Mouse (Mus musculus) CH12.LX (cell line): ENCODE results near the gene Cmya5. TPM values are rescaled to one million over a fixed set of nuclear protein-coding genes. Genes with fewer than 3 reads are reported as not detected.

ENCODE experiments used
- DNase-seq: peaks from one replicate; pipeline ENCODE4 v3.0.0-alpha.2; 2013; ENCODE audit errors: extremely low read depth
- H3K27ac ChIP-seq: 2 replicates; pipeline ENCODE4 v1.5.1; 2012; ENCODE audit warnings: low read depth, mild to moderate bottlenecking, control low read depth, moderate library complexity; ENCODE audit not compliant: insufficient read depth
- H3K27me3 ChIP-seq: replicated peaks from 2 replicates; pipeline ENCODE3; 2012; ENCODE audit warnings: inconsistent platforms
- H3K36me3 ChIP-seq, 2 experiments: replicated peaks in 1 of 2; 2 replicates each; pipeline versions ENCODE3 to v1.6.1; 2012; ENCODE audit warnings: inconsistent platforms in 1 of 2, low read length in 1 of 2, mild to moderate bottlenecking in 1 of 2, mixed read lengths in 1 of 2, moderate library complexity in 1 of 2; ENCODE audit not compliant: control insufficient read depth in 1 of 2, insufficient read depth in 1 of 2
- H3K4me1 ChIP-seq, 2 experiments: 2 replicates each; pipeline ENCODE4 v1.6.1; 2012; ENCODE audit warnings: inconsistent platforms in 1 of 2, moderate library complexity in 1 of 2; ENCODE audit not compliant: insufficient read depth in 2 of 2, control insufficient read depth in 1 of 2
- H3K4me2 ChIP-seq: 2 replicates; pipeline ENCODE4 v1.6.1; 2012; ENCODE audit warnings: low read depth, mild to moderate bottlenecking, control low read depth; ENCODE audit not compliant: poor library complexity, insufficient read depth, severe bottlenecking
- H3K4me3 ChIP-seq, 3 experiments: fragments of 150-350 bp in 1 of 3; sonication (generic) in 1 of 3; replicated peaks in 1 of 3; 2 replicates each; pipeline versions ENCODE3 to v1.5.1; 2011 to 2012; ENCODE audit warnings: low read depth in 2 of 3, low read length in 2 of 3, mild to moderate bottlenecking in 2 of 3, moderate library complexity in 2 of 3, control low read depth in 1 of 3, improper control_type of control experiment in 1 of 3, inconsistent platforms in 1 of 3, mixed read lengths in 1 of 3; ENCODE audit not compliant: poor library complexity in 1 of 3
- H3K79me2 ChIP-seq: replicated peaks from 2 replicates; pipeline ENCODE4 v1.6.1; 2012; ENCODE audit warnings: mild to moderate bottlenecking, moderate library complexity; ENCODE audit not compliant: control insufficient read depth, poor library complexity, insufficient read depth, severe bottlenecking; ENCODE audit errors: extremely low read depth
- H3K9ac ChIP-seq: 2 replicates; pipeline ENCODE4 v1.6.1; 2012; ENCODE audit warnings: low read depth, mild to moderate bottlenecking, control low read depth, moderate library complexity; ENCODE audit not compliant: insufficient read depth
- H3K9me3 ChIP-seq: replicated peaks from 2 replicates; pipeline ENCODE3; 2012; ENCODE audit warnings: low read length, inconsistent platforms, mixed read lengths
- BHLHE40 ChIP-seq: IDR thresholded peaks from 2 replicates; pipeline ENCODE4 v1.6.1; 2011; ENCODE audit warnings: mild to moderate bottlenecking, low read depth, low read length, improper control_type of control experiment
- CHD2 ChIP-seq: IDR thresholded peaks from 2 replicates; pipeline ENCODE4 v1.6.1; 2011; ENCODE audit warnings: low read length, improper control_type of control experiment
- CTCF ChIP-seq, 2 experiments: IDR thresholded peaks in 1 of 2; conservative IDR thresholded peaks in 1 of 2; 2 replicates each; pipeline ENCODE4 v1.5.1; 2011 to 2012; ENCODE audit warnings: low read depth in 2 of 2, low read length in 2 of 2, improper control_type of control experiment in 1 of 2, inconsistent platforms in 1 of 2, mild to moderate bottlenecking in 1 of 2, moderate library complexity in 1 of 2
- E2F4 ChIP-seq: IDR thresholded peaks from 2 replicates; pipeline ENCODE4 v1.6.1; 2011; ENCODE audit warnings: low read depth, low read length, improper control_type of control experiment; ENCODE audit not compliant: insufficient replicate concordance
- ELF1 ChIP-seq: IDR thresholded peaks from 2 replicates; pipeline ENCODE4 v1.6.1; 2014; ENCODE audit warnings: low read depth, mild to moderate bottlenecking, inconsistent platforms, low read length, improper control_type of control experiment
- EP300 ChIP-seq: IDR thresholded peaks from 2 replicates; pipeline ENCODE4 v1.6.1; 2011; ENCODE audit warnings: low read length, improper control_type of control experiment
- ETS1 ChIP-seq: conservative IDR thresholded peaks from 2 replicates; pipeline ENCODE4 v1.6.1; 2012; ENCODE audit warnings: low read depth, mild to moderate bottlenecking, inconsistent platforms, low read length, improper control_type of control experiment, moderate library complexity
- GABPA ChIP-seq: IDR thresholded peaks from 2 replicates; pipeline ENCODE4 v1.6.1; 2012; ENCODE audit warnings: low read depth, low read length, improper control_type of control experiment, inconsistent platforms; ENCODE audit not compliant: insufficient replicate concordance
- HCFC1 ChIP-seq: IDR thresholded peaks from 2 replicates; pipeline ENCODE4 v1.6.1; 2012; ENCODE audit warnings: low read depth, mild to moderate bottlenecking, inconsistent platforms, low read length, improper control_type of control experiment
- IRF4 ChIP-seq: IDR thresholded peaks from 2 replicates; pipeline ENCODE4 v1.6.1; 2014; ENCODE audit warnings: low read depth, mild to moderate bottlenecking, inconsistent platforms, low read length, improper control_type of control experiment
- JUN ChIP-seq: IDR thresholded peaks from 2 replicates; pipeline ENCODE4 v1.6.1; 2011; ENCODE audit warnings: low read depth, mild to moderate bottlenecking, low read length, improper control_type of control experiment, moderate library complexity; ENCODE audit not compliant: insufficient read depth
- JUND ChIP-seq: conservative IDR thresholded peaks from 2 replicates; pipeline ENCODE4 v1.6.1; 2011; ENCODE audit warnings: low read depth, low read length, improper control_type of control experiment
- MAFK ChIP-seq: IDR thresholded peaks from 2 replicates; pipeline ENCODE4 v1.6.1; 2011; ENCODE audit warnings: low read length, improper control_type of control experiment; ENCODE audit not compliant: insufficient replicate concordance
- MAX ChIP-seq: IDR thresholded peaks from 2 replicates; pipeline ENCODE4 v1.6.1; 2011; ENCODE audit warnings: low read length, improper control_type of control experiment
- MEF2A ChIP-seq: IDR thresholded peaks from 2 replicates; pipeline ENCODE4 v1.6.1; 2014; ENCODE audit warnings: low read depth, mild to moderate bottlenecking, inconsistent platforms, low read length, improper control_type of control experiment, borderline replicate concordance
- MXI1 ChIP-seq: IDR thresholded peaks from 2 replicates; pipeline ENCODE4 v1.6.1; 2011; ENCODE audit warnings: mild to moderate bottlenecking, low read depth, low read length, improper control_type of control experiment
- MYC ChIP-seq: IDR thresholded peaks from 2 replicates; pipeline ENCODE4 v1.6.1; 2011; ENCODE audit warnings: low read depth, mild to moderate bottlenecking, improper control_type of control experiment, low read length
- NRF1 ChIP-seq: IDR thresholded peaks from 2 replicates; pipeline ENCODE4 v1.6.1; 2014; ENCODE audit warnings: low read depth, mild to moderate bottlenecking, inconsistent platforms, low read length, improper control_type of control experiment, moderate library complexity
- POLR2A ChIP-seq: IDR thresholded peaks from 2 replicates; pipeline ENCODE4 v1.6.1; 2011; ENCODE audit warnings: low read depth, mild to moderate bottlenecking, improper control_type of control experiment, low read length
- POLR2AphosphoS2 ChIP-seq: IDR thresholded peaks from 2 replicates; pipeline ENCODE4 v1.6.1; 2011; ENCODE audit warnings: low read depth, low read length, improper control_type of control experiment
- RAD21 ChIP-seq: IDR thresholded peaks from 2 replicates; pipeline ENCODE4 v1.6.1; 2011; ENCODE audit warnings: low read depth, mild to moderate bottlenecking, low read length, improper control_type of control experiment, moderate library complexity
- RCOR1 ChIP-seq: conservative IDR thresholded peaks from 2 replicates; pipeline ENCODE4 v1.6.1; 2012; ENCODE audit warnings: low read depth, mild to moderate bottlenecking, inconsistent platforms, low read length, improper control_type of control experiment
- SIN3A ChIP-seq: IDR thresholded peaks from 2 replicates; pipeline ENCODE4 v1.6.1; 2012; ENCODE audit warnings: low read length, improper control_type of control experiment, inconsistent platforms
- SMC3 ChIP-seq: IDR thresholded peaks from 2 replicates; pipeline ENCODE4 v1.6.1; 2011; ENCODE audit warnings: low read depth, low read length, improper control_type of control experiment
- TBP ChIP-seq: conservative IDR thresholded peaks from 2 replicates; pipeline ENCODE4 v1.6.1; 2011; ENCODE audit warnings: low read depth, low read length, improper control_type of control experiment
- TCF12 ChIP-seq: IDR thresholded peaks from 2 replicates; pipeline ENCODE4 v1.6.1; 2014; ENCODE audit warnings: low read depth, mild to moderate bottlenecking, inconsistent platforms, low read length, improper control_type of control experiment
- USF1 ChIP-seq: IDR thresholded peaks from 2 replicates; pipeline ENCODE4 v1.6.1; 2014; ENCODE audit warnings: low read depth, mild to moderate bottlenecking, inconsistent platforms, low read length, improper control_type of control experiment
- USF2 ChIP-seq: conservative IDR thresholded peaks from 2 replicates; pipeline ENCODE4 v1.6.1; 2011; ENCODE audit warnings: low read depth, low read length, improper control_type of control experiment
- ZC3H11A ChIP-seq: IDR thresholded peaks from 2 replicates; pipeline ENCODE4 v1.6.1; 2012; ENCODE audit warnings: low read depth, mild to moderate bottlenecking, inconsistent platforms, low read length, improper control_type of control experiment
- ZKSCAN1 ChIP-seq: IDR thresholded peaks from 2 replicates; pipeline ENCODE4 v1.6.1; 2012; ENCODE audit warnings: low read depth, inconsistent platforms, low read length, improper control_type of control experiment, borderline replicate concordance
- ZNF384 ChIP-seq: IDR thresholded peaks from 2 replicates; pipeline ENCODE4 v1.6.1; 2012; ENCODE audit warnings: low read depth, low read length, improper control_type of control experiment, inconsistent platforms
- dilution Hi-C: fragments of 300-500 bp; cut with MboI; formaldehyde crosslinking; loops from 2 replicates; pipeline ENCODE4 v1.14.3; 2020; ENCODE audit warnings: low sequenced_read_pairs; ENCODE audit not compliant: extremely low pct_unique_long_range_greater_than_20kb, extremely low pct_ligation_motif_present
- in situ Hi-C: fragments of 300-500 bp; cut with MboI; formaldehyde crosslinking; loops from 3 replicates; pipeline ENCODE4 v1.14.3; 2019; ENCODE audit warnings: low sequenced_read_pairs, low pct_ligation_motif_present, low pct_unique_long_range_greater_than_20kb, mixed read lengths
- polyA plus RNA-seq: library from polyadenylated mRNA; unstranded; fragments of >175 nt; gene quantifications from 2 replicates; pipeline ENCODE4 v1.2.1, GENCODE M21; 2012; ENCODE audit warnings: low read depth; ENCODE audit not compliant: insufficient read length
- total RNA-seq, 2 experiments: library from RNA; depleted of rRNA; stranded (reverse); fragments of 300-350 nt in 1 of 2; fragments of >200 nt in 1 of 2; gene quantifications; 2 replicates each; pipeline ENCODE4 v1.2.3; 2012 to 2014

Gene Cmya5
- total and polyA plus RNA-seq, 3 experiments, result 0.19 to 0.59 (median 0.34) TPM

DNA sequence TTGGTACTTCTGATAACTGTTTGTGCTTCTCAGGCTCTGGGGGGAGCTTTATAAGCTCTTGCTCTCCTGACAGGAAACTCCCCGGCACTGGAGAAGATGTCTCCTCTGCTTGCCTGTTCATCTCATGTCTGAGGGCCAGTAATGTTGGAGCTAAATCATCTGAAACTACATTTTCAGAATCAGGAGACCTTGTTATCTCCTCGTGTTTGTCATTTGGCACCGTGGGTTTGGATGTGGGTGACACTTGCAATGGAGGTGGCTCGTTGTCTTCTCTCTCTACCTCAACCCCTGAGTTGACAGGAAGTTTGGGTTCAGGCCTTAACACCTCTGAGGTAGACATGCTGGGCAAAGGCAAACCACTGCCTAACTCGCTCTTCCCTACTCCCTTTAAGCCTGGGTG, 50.8 kb downstream of the Cmya5 start:
- Histone ChIP-seq H3K79me2 (peaks cover 5% of the 10 kb centered on the region), H3K4me3 (peak overlapping the region in 1 of 3 experiments; percentile 7), H3K27me3 (no peaks in the 10 kb centered on the region), H3K4me2 (peak overlapping the region; percentile 29), H3K9me3 (peaks cover 43% of the 10 kb centered on the region), H3K36me3 (peaks cover 8 to 20% of the 10 kb centered on the region in 2 experiments), H3K9ac (no peak overlapping the region), H3K4me1 (peaks cover 21 to 51% of the 10 kb centered on the region in 2 experiments), H3K27ac (peak overlapping the region; percentile 98)
- TF ChIP-seq ETS1, result no peak
- no peak for TF ChIP-seq SIN3A
- TF ChIP-seq POLR2AphosphoS2, result no peak
- TF ChIP-seq MYC, result no peak
- no peak for TF ChIP-seq TCF12
- no peak for TF ChIP-seq SMC3
- TF ChIP-seq POLR2A, result no peak
- no peak for TF ChIP-seq IRF4
- TF ChIP-seq ZNF384, result no peak
- no peak for TF ChIP-seq RCOR1
- no peak for TF ChIP-seq MAX
- TF ChIP-seq ZKSCAN1, result no peak
- TF ChIP-seq CTCF (conservative IDR thresholded peaks at IDR 0.05 in 1 of 2, IDR thresholded peaks at IDR 0.05 in 1 of 2; ENCODE audit: low read depth in 2 of 2, low read length in 2 of 2), result no peak
- no peak for TF ChIP-seq USF1
- no peak for TF ChIP-seq MXI1
- TF ChIP-seq HCFC1, result no peak
- TF ChIP-seq RAD21, result no peak
- no peak for TF ChIP-seq MAFK
- TF ChIP-seq JUN, result no peak
- dilution Hi-C loops (no loop called here), in situ Hi-C loops (no loop called here)
- DNase-seq, result no peak

GRCm38 (mm10) chr13:93092916-93093429, 51.6 kb downstream of the Cmya5 start:
- peaks cover 5% of the 10 kb centered on the region for H3K79me2 ChIP-seq
- peak overlapping the region; percentile 98 for H3K27ac ChIP-seq
- DNase-seq, result peak; percentile 56
- in situ Hi-C loops, result no loop called here
- peaks cover 3 to 15% of the 10 kb centered on the region in 2 experiments for H3K36me3 ChIP-seq
- dilution Hi-C loops, result no loop called here
- TF ChIP-seq CTCF (conservative IDR thresholded peaks at IDR 0.05 in 1 of 2, IDR thresholded peaks at IDR 0.05 in 1 of 2; ENCODE audit: low read depth in 2 of 2, low read length in 2 of 2) (no peak), USF2 (no peak), USF1 (no peak), MEF2A (0 out of 2 replicates have a peak, but pooled peaks have one; percentile 29), TBP (0 out of 2 replicates have a peak, but pooled peaks have one; percentile 23), TCF12 (peak; percentile 50), EP300 (peak; percentile 79), IRF4 (0 out of 2 replicates have a peak, but pooled peaks have one; percentile 37), JUND (no peak; the same call in 1 of the 2 replicates), SMC3 (no peak), ELF1 (0 out of 2 replicates have a peak, but pooled peaks have one; percentile 21), POLR2A (no peak), RCOR1 (0 out of 2 replicates have a peak, but pooled peaks have one; percentile 48), SIN3A (no peak; the same call in 1 of the 2 replicates), POLR2AphosphoS2 (no peak), NRF1 (no peak), BHLHE40 (peak; percentile 47; the same call in 1 of the 2 replicates), E2F4 (no peak), CHD2 (no peak), GABPA (no peak), ZC3H11A (no peak)
- H3K4me1 ChIP-seq, result peaks cover 21 to 51% of the 10 kb centered on the region in 2 experiments
- H3K9ac ChIP-seq, result no peak overlapping the region
- H3K27me3 ChIP-seq, result no peaks in the 10 kb centered on the region
- H3K4me3 ChIP-seq, result no peak overlapping the region
- peaks cover 45% of the 10 kb centered on the region for H3K9me3 ChIP-seq
- H3K4me2 ChIP-seq, result no peak overlapping the region
